Mouse (Mus musculus) C2C12 (cell line): ENCODE data around the gene Cyp2c38.

Source experiments
- CTCF ChIP-seq: IDR thresholded peaks from one replicate; pipeline ENCODE4 v1.5.1; 2011; ENCODE audit not compliant: control insufficient read depth, insufficient read depth, insufficient read length
- MAX ChIP-seq: IDR thresholded peaks from one replicate; pipeline ENCODE4 v1.6.1; 2011; ENCODE audit warnings: mild to moderate bottlenecking, control low read depth
- MYOD1 ChIP-seq: IDR thresholded peaks from one replicate; pipeline ENCODE4 v1.6.1; 2011; ENCODE audit warnings: low read depth; ENCODE audit not compliant: control insufficient read depth, insufficient read length
- MYOG ChIP-seq: IDR thresholded peaks from one replicate; pipeline ENCODE4 v1.6.1; 2011; ENCODE audit not compliant: control insufficient read depth, insufficient read length; ENCODE audit errors: extremely low read depth
- USF1 ChIP-seq: IDR thresholded peaks from one replicate; pipeline ENCODE4 v1.6.1; 2011; ENCODE audit warnings: low read depth, mild to moderate bottlenecking, control low read depth, moderate library complexity

DNA sequence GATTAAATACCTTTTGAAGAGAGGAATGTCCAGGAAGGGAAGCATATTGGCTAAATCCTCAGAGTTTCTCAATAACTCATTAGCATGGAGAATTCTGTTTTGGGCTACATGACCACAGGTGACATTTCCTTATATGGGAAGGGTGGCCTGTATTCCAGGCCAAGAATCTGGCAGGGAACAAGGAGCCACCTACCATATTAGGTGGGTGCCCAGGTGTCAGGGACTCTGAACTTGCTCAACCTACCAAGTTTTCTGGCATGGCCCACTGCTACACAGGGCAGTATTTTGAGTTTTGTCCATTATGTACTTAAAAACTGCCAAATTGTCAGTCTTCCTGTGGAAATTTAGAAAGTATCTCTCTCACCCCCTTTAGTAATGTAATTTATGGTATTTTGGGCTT is 43.5 kb upstream of the Cyp2c38 start:
- no peak for TF ChIP-seq CTCF
- no peak for TF ChIP-seq MYOD1
- no peak for TF ChIP-seq USF1
- no peak for TF ChIP-seq MYOG
- no peak for TF ChIP-seq MAX
